Mouse (Mus musculus): ENCODE results near the gene Tanc1. TPM values are rescaled to one million over a fixed set of nuclear protein-coding genes. Genes with fewer than 3 reads are reported as not detected.

Tanc1 gene
- polyA plus RNA-seq, 1 experiment: not detected

DNA sequence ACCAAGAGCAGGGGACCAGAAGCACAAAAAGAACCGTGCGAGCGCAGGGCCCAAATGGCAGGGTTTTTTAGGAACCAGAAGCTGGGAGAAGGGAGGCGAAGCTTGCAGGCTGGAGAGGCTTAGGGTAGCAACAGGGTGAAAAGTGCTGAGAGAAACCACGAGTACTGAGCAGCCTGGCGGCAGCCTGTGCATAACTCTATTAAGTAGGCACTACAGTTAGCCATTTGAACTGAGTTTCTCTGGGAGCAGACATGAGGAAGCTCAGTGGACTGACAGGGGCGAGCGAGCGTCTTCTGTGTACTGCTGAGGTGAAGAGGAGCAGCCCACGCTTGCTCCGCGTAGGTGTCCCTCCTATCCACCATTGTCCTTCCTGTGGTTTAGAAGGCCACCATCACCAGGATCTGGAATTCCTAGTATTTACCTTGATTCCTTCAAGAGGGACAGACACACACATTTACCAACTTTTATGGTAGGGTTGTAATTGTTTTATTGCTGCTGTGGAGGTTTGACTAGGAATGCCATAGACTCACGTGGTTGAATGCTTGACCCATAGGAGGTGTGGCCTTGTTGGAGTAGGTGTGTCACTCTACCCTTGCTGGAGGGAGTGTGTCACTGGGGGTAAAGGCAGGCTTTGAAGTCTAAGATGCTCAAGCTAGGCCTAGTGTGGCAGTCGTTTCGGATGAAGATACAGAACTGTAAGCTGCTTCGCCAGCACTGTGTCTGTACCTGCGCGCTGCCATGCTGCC is 25.4 kb downstream of the Tanc1 start:
- no peak for TF ChIP-seq POLR2A (IDR thresholded peaks at IDR 0.05; ENCODE audit: insufficient read depth, low read depth, low read length)
- Histone ChIP-seq H3K4me1 (ENCODE audit: control insufficient read depth, insufficient read depth, low read length) (no peaks in the 10 kb centered on the region), H3K27ac (ENCODE audit: insufficient read depth, low read depth, low read length) (no peak overlapping the region), H3K4me3 (ENCODE audit: insufficient read depth, low read depth, low read length) (no peak overlapping the region)
- 95% methylated on average over 18 of the region's 18 CpGs for WGBS

DNA sequence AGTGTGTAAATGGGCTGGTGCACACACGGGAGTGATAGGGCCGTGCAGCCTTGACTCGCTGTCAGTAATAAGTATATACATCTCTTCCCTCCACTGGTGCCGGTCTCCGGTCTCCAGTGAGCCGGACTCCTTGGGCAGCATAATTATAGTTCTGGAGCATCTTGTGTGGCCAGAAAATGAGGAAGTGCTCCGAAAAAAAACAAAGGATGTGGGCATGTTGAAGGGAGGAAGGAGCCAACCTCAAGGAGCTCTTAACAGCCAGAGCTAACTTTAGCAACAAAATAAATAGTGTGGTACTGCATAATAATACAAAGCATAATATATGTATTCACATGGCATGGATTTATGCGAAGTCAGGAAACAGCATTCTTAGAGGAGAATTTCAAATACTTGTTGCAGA is 30.9 kb downstream of the Tanc1 start:
- H3K4me1 ChIP-seq (ENCODE audit: control insufficient read depth, insufficient read depth, low read length): peaks cover 8% of the 10 kb centered on the region; the same call in 1 of the 2 replicates
- H3K27ac ChIP-seq (ENCODE audit: insufficient read depth, low read depth, low read length): no peak overlapping the region
- no peak overlapping the region for H3K4me3 ChIP-seq (ENCODE audit: insufficient read depth, low read depth, low read length)
- TF ChIP-seq POLR2A (IDR thresholded peaks at IDR 0.05; ENCODE audit: insufficient read depth, low read depth, low read length) (no peak), CTCF (IDR thresholded peaks at IDR 0.05; ENCODE audit: insufficient read depth, low read depth, low read length) (no peak)
- 62% methylated on average over 8 of the region's 8 CpGs for WGBS

- H3K4me1 ChIP-seq (ENCODE audit: control insufficient read depth, insufficient read depth, low read length): peaks cover 11% of the 10 kb centered on the region; the same call in 1 of the 2 replicates
- no peak overlapping the region for H3K27ac ChIP-seq (ENCODE audit: insufficient read depth, low read depth, low read length)
- TF ChIP-seq POLR2A (IDR thresholded peaks at IDR 0.05; ENCODE audit: insufficient read depth, low read depth, low read length) (no peak), CTCF (IDR thresholded peaks at IDR 0.05; ENCODE audit: insufficient read depth, low read depth, low read length) (no peak)
- no peak overlapping the region for H3K4me3 ChIP-seq (ENCODE audit: insufficient read depth, low read depth, low read length)
- WGBS: 58% methylated on average over 5 of the region's 5 CpGs
Observed at GRCm38 (mm10) chr2:59644816-59645215, 33.0 kb downstream of the Tanc1 start.

DNA sequence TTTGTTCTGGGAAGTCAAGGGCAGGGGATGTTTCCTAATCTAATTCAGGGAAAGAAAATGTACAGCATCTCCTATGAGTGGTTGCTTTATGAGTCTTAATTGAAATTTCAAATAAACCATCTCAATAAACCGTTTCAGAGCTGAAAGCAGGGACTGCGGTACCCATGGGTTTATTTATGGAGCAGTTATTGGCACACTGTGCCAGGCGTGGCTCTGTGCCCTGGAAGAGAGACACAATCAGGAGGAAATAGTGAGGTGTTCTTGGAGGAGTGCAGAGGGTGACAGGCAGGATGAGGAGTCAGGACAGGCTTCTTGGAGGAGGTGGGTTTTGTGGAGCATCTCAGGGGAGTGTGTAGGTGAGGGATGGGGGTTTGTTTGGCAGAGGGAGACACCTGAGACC is 33.7 kb downstream of the Tanc1 start:
- Histone ChIP-seq H3K4me1 (ENCODE audit: control insufficient read depth, insufficient read depth, low read length) (peaks cover 11% of the 10 kb centered on the region; the same call in 1 of the 2 replicates), H3K4me3 (ENCODE audit: insufficient read depth, low read depth, low read length) (no peak overlapping the region), H3K27ac (ENCODE audit: insufficient read depth, low read depth, low read length) (no peak overlapping the region)
- WGBS: 41% methylated on average over 3 of the region's 3 CpGs
- TF ChIP-seq CTCF (IDR thresholded peaks at IDR 0.05; ENCODE audit: insufficient read depth, low read depth, low read length): no peak
- no peak for TF ChIP-seq POLR2A (IDR thresholded peaks at IDR 0.05; ENCODE audit: insufficient read depth, low read depth, low read length)

GRCm38 (mm10) chr2:59646740-59647390 is 35.0 kb downstream of the Tanc1 start:
- Histone ChIP-seq H3K4me1 (ENCODE audit: control insufficient read depth, insufficient read depth, low read length) (peaks cover 11% of the 10 kb centered on the region; the same call in 1 of the 2 replicates), H3K4me3 (ENCODE audit: insufficient read depth, low read depth, low read length) (no peak overlapping the region), H3K27ac (ENCODE audit: insufficient read depth, low read depth, low read length) (no peak overlapping the region)
- TF ChIP-seq CTCF (IDR thresholded peaks at IDR 0.05; ENCODE audit: insufficient read depth, low read depth, low read length) (no peak), POLR2A (IDR thresholded peaks at IDR 0.05; ENCODE audit: insufficient read depth, low read depth, low read length) (no peak)
- 93% methylated on average over 20 of the region's 20 CpGs for WGBS

GRCm38 (mm10) chr2:59648444-59648843 is 36.6 kb downstream of the Tanc1 start:
- 56% methylated on average over 12 of the region's 12 CpGs for WGBS
- no peak for TF ChIP-seq POLR2A (IDR thresholded peaks at IDR 0.05; ENCODE audit: insufficient read depth, low read depth, low read length)
- no peak for TF ChIP-seq CTCF (IDR thresholded peaks at IDR 0.05; ENCODE audit: insufficient read depth, low read depth, low read length)
- no peak overlapping the region for H3K27ac ChIP-seq (ENCODE audit: insufficient read depth, low read depth, low read length)
- peaks cover 11% of the 10 kb centered on the region; the same call in 1 of the 2 replicates for H3K4me1 ChIP-seq (ENCODE audit: control insufficient read depth, insufficient read depth, low read length)
- no peak overlapping the region for H3K4me3 ChIP-seq (ENCODE audit: insufficient read depth, low read depth, low read length)

- no peak overlapping the region for H3K27ac ChIP-seq (ENCODE audit: insufficient read depth, low read depth, low read length)
- TF ChIP-seq POLR2A (IDR thresholded peaks at IDR 0.05; ENCODE audit: insufficient read depth, low read depth, low read length): no peak
- 92% methylated on average over 8 of the region's 8 CpGs for WGBS
- H3K4me3 ChIP-seq (ENCODE audit: insufficient read depth, low read depth, low read length): no peak overlapping the region
- H3K4me1 ChIP-seq (ENCODE audit: control insufficient read depth, insufficient read depth, low read length): peaks cover 3% of the 10 kb centered on the region; the same call in 1 of the 2 replicates
Observed at GRCm38 (mm10) chr2:59651801-59652200, 40.0 kb downstream of the Tanc1 start.

DNA sequence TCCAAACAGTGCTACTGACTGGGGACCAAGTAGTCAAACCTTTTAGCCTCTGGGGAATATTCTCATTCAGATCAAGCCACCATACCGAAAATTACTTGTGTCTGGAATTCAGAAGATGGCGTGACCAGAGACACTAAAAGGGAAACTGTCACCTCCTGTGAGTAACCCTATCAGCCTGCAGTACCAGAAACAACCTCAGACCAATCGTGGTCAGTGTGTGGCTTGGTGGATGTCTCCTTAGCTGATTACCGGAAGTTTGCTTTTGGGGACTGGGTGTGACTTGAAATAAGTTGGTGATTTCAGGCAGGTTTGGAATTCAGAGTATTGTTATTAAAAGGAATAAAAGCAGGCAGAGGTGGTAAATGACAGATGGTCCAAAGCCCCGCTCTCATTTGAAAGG is 40.9 kb downstream of the Tanc1 start:
- H3K27ac ChIP-seq (ENCODE audit: insufficient read depth, low read depth, low read length): no peak overlapping the region
- no peak for TF ChIP-seq POLR2A (IDR thresholded peaks at IDR 0.05; ENCODE audit: insufficient read depth, low read depth, low read length)
- TF ChIP-seq CTCF (IDR thresholded peaks at IDR 0.05; ENCODE audit: insufficient read depth, low read depth, low read length): no peak
- 89% methylated on average over 5 of the region's 5 CpGs for WGBS

More for the DNA sequence above, 40.9 kb downstream of the Tanc1 start:
- no peak overlapping the region for H3K4me3 ChIP-seq (ENCODE audit: insufficient read depth, low read depth, low read length)
- peaks cover 3% of the 10 kb centered on the region; the same call in 1 of the 2 replicates for H3K4me1 ChIP-seq (ENCODE audit: control insufficient read depth, insufficient read depth, low read length)
